Mouse (Mus musculus) kidney, embryonic 15.5 days (tissue): Measurements from ENCODE around the gene Psma5. TPM values are rescaled to one million over a fixed set of nuclear protein-coding genes. Genes with fewer than 3 reads are reported as not detected.

Experiments
- ATAC-seq: fragments of 200-750 bp; cut with Nextera tagmentation; replicated peaks from 2 replicates; pipeline ENCODE4 v1.8.0; 2017; ENCODE audit warnings: moderate TSS enrichment; ENCODE audit not compliant: low FRiP score
- H3K27ac ChIP-seq: fragments of 300-500 bp; sonication (generic); 2 replicates; pipeline ENCODE4 v1.5.1; 2015; ENCODE audit warnings: mild to moderate bottlenecking, inconsistent platforms
- H3K27me3 ChIP-seq: fragments of 300-500 bp; sonication (generic); 2 replicates; pipeline ENCODE4 v1.6.1; 2015; ENCODE audit warnings: inconsistent platforms
- H3K36me3 ChIP-seq: fragments of 300-500 bp; sonication (generic); 2 replicates; pipeline ENCODE4 v1.6.1; 2015; ENCODE audit warnings: inconsistent platforms
- H3K4me1 ChIP-seq: fragments of 300-500 bp; sonication (generic); 2 replicates; pipeline ENCODE4 v1.6.1; 2015; ENCODE audit warnings: inconsistent platforms
- H3K4me2 ChIP-seq: fragments of 300-500 bp; sonication (generic); 2 replicates; pipeline ENCODE4 v1.6.1; 2015; ENCODE audit warnings: moderate library complexity, mild to moderate bottlenecking, inconsistent platforms
- H3K4me3 ChIP-seq: fragments of 300-500 bp; sonication (generic); replicated peaks from 2 replicates; pipeline ENCODE4 v1.5.1; 2015; ENCODE audit warnings: mild to moderate bottlenecking, inconsistent platforms
- H3K9ac ChIP-seq: fragments of 300-500 bp; sonication (generic); 2 replicates; pipeline ENCODE4 v1.6.1; 2015; ENCODE audit warnings: mild to moderate bottlenecking, inconsistent platforms
- H3K9me3 ChIP-seq: fragments of 300-500 bp; sonication (generic); replicated peaks from 2 replicates; pipeline ENCODE4 v1.6.1; 2016; ENCODE audit warnings: inconsistent platforms
- WGBS: fragments of 180-500 bp; shearing (Covaris S2); methylation state at CpG from one replicate; pipeline ENCODE4 v1.1.7; 2015; ENCODE audit warnings: mixed read lengths; 5-methylcytosine and 5-hydroxymethylcytosine counted together
- polyA plus RNA-seq: library from polyadenylated mRNA; unstranded; fragments of >200 nt; fragmentation: Nextera tagmentation; extraction: Ambion mirVana; gene quantifications from 2 replicates; pipeline ENCODE4 v1.2.1, GENCODE M21; 2015

The Psma5 gene
- polyA plus RNA-seq, 1 experiment from 2014 or later = 296 TPM

GRCm38 (mm10) chr3:108283781-108284601 lies 27.3 kb downstream of the Psma5 start, which contains the start of gene Sort1:
Sort1 (plus strand) TSS chr3:108284082.
- Histone ChIP-seq H3K4me1 (peaks cover 50% of the 10 kb centered on the region), H3K4me2 (peak within 1 kb of the TSS; percentile 88), H3K27me3 (no peaks in the 10 kb centered on the region), H3K4me3 (peak within 1 kb of the TSS; percentile 88), H3K9ac (peak within 1 kb of the TSS; percentile 71), H3K27ac (peak within 1 kb of the TSS; percentile 90), H3K36me3 (peaks cover 13% of the 10 kb centered on the region), H3K9me3 (no peaks in the 10 kb centered on the region)
- under 1% methylated on average over 91 of the region's 109 CpGs for WGBS
- ATAC-seq = peak; percentile 97

- H3K4me2 ChIP-seq = peak overlapping the region; percentile 88
- no peak overlapping the region for H3K9ac ChIP-seq
- H3K27ac ChIP-seq = no peak overlapping the region
- no peaks in the 10 kb centered on the region for H3K9me3 ChIP-seq
- peak overlapping the region; percentile 88 for H3K4me3 ChIP-seq
- H3K36me3 ChIP-seq = peaks cover 3% of the 10 kb centered on the region
- H3K27me3 ChIP-seq = no peaks in the 10 kb centered on the region
- peaks cover 62% of the 10 kb centered on the region for H3K4me1 ChIP-seq
- no peak for ATAC-seq
- WGBS = 53% methylated on average over 4 of the region's 4 CpGs
Observed at GRCm38 (mm10) chr3:108285078-108285711, 28.5 kb downstream of the Psma5 start.

- WGBS = 67% methylated on average over 14 of the region's 14 CpGs
Observed at GRCm38 (mm10) chr3:108286671-108287439, 30.1 kb downstream of the Psma5 start.

GRCm38 (mm10) chr3:108287811-108288805 lies 31.4 kb downstream of the Psma5 start:
- ATAC-seq = no peak
- Histone ChIP-seq H3K27me3 (no peaks in the 10 kb centered on the region), H3K4me1 (peaks cover 66% of the 10 kb centered on the region), H3K4me2 (peak overlapping the region; percentile 34), H3K4me3 (no peak overlapping the region), H3K27ac (peak overlapping the region; percentile 86), H3K36me3 (no peaks in the 10 kb centered on the region), H3K9ac (no peak overlapping the region), H3K9me3 (no peaks in the 10 kb centered on the region)
- WGBS = 19% methylated on average over 17 of the region's 17 CpGs

More at GRCm38 (mm10) chr3:108286671-108287439, 30.1 kb downstream of the Psma5 start:
- Histone ChIP-seq H3K4me1 (peaks cover 73% of the 10 kb centered on the region), H3K4me3 (no peak overlapping the region), H3K27me3 (no peaks in the 10 kb centered on the region), H3K4me2 (peak overlapping the region; percentile 34; the same call in 1 of the 2 replicates), H3K36me3 (no peaks in the 10 kb centered on the region), H3K9me3 (no peaks in the 10 kb centered on the region), H3K27ac (no peak overlapping the region), H3K9ac (no peak overlapping the region)
- no peak for ATAC-seq

GRCm38 (mm10) chr3:108289311-108290130 lies 32.8 kb downstream of the Psma5 start:
- Histone ChIP-seq H3K27ac (peak overlapping the region; percentile 86), H3K9ac (no peak overlapping the region), H3K4me2 (no peak overlapping the region), H3K27me3 (no peaks in the 10 kb centered on the region), H3K4me3 (no peak overlapping the region), H3K36me3 (no peaks in the 10 kb centered on the region), H3K9me3 (no peaks in the 10 kb centered on the region), H3K4me1 (peaks cover 66% of the 10 kb centered on the region)
- 70% methylated on average over 13 of the region's 13 CpGs for WGBS
- no peak for ATAC-seq

GRCm38 (mm10) chr3:108291036-108291799 lies 34.5 kb downstream of the Psma5 start:
- ATAC-seq = no peak
- no peak overlapping the region for H3K27ac ChIP-seq
- H3K4me1 ChIP-seq = peaks cover 71% of the 10 kb centered on the region
- no peaks in the 10 kb centered on the region for H3K36me3 ChIP-seq
- 68% methylated on average over 17 of the region's 17 CpGs for WGBS
- no peak overlapping the region for H3K4me2 ChIP-seq
- H3K9me3 ChIP-seq = no peaks in the 10 kb centered on the region
- H3K4me3 ChIP-seq = no peak overlapping the region
- H3K9ac ChIP-seq = no peak overlapping the region
- no peaks in the 10 kb centered on the region for H3K27me3 ChIP-seq

GRCm38 (mm10) chr3:108294398-108294797 lies 37.7 kb downstream of the Psma5 start:
- Histone ChIP-seq H3K9ac (no peak overlapping the region), H3K4me2 (no peak overlapping the region), H3K36me3 (no peaks in the 10 kb centered on the region), H3K4me1 (peaks cover 57% of the 10 kb centered on the region), H3K4me3 (no peak overlapping the region), H3K27ac (no peak overlapping the region), H3K27me3 (no peaks in the 10 kb centered on the region), H3K9me3 (no peaks in the 10 kb centered on the region)
- ATAC-seq = no peak
- 41% methylated on average over 2 of the region's 2 CpGs for WGBS

GRCm38 (mm10) chr3:108295379-108296219 lies 38.9 kb downstream of the Psma5 start:
- H3K36me3 ChIP-seq = no peaks in the 10 kb centered on the region
- H3K9ac ChIP-seq = no peak overlapping the region
- H3K4me1 ChIP-seq = peaks cover 47% of the 10 kb centered on the region
- H3K4me2 ChIP-seq = peak overlapping the region; percentile 44
- no peak for ATAC-seq
- 46% methylated on average over 14 of the region's 14 CpGs for WGBS
- H3K4me3 ChIP-seq = 0 out of 2 replicates have a peak overlapping the region, but pooled peaks have one; percentile 1
- H3K9me3 ChIP-seq = no peaks in the 10 kb centered on the region
- no peaks in the 10 kb centered on the region for H3K27me3 ChIP-seq
- peak overlapping the region; percentile 75 for H3K27ac ChIP-seq

GRCm38 (mm10) chr3:108296220-108297049 lies 39.7 kb downstream of the Psma5 start:
- Histone ChIP-seq H3K4me2 (peak overlapping the region; percentile 44), H3K4me1 (peaks cover 41% of the 10 kb centered on the region), H3K27me3 (no peaks in the 10 kb centered on the region), H3K9me3 (no peaks in the 10 kb centered on the region), H3K36me3 (no peaks in the 10 kb centered on the region), H3K27ac (peak overlapping the region; percentile 75), H3K4me3 (0 out of 2 replicates have a peak overlapping the region, but pooled peaks have one; percentile 1), H3K9ac (no peak overlapping the region)
- WGBS = 16% methylated on average over 14 of the region's 14 CpGs
- ATAC-seq = peak; percentile 71
